Mouse (Mus musculus) B cell, adult (primary cell): ENCODE results near the gene Pde4dip. TPM values are rescaled to one million over a fixed set of nuclear protein-coding genes. Genes with fewer than 3 reads are reported as not detected.

ENCODE experiments used
- total RNA-seq: library from RNA; stranded (reverse); gene quantifications from 4 replicates; pipeline ENCODE4 v1.2.4, GENCODE M21; 2023; ENCODE audit not compliant: inconsistent age

The Pde4dip gene
- 15.4 to 21.1 TPM (median 20.0 TPM) in 4 replicates for total RNA-seq

GRCm38 (mm10) chr3:97888168-97888901 lies at the start of gene Pde4dip:
TSS of gene Pde4dip (minus strand) at chr3:97888707.

DNA sequence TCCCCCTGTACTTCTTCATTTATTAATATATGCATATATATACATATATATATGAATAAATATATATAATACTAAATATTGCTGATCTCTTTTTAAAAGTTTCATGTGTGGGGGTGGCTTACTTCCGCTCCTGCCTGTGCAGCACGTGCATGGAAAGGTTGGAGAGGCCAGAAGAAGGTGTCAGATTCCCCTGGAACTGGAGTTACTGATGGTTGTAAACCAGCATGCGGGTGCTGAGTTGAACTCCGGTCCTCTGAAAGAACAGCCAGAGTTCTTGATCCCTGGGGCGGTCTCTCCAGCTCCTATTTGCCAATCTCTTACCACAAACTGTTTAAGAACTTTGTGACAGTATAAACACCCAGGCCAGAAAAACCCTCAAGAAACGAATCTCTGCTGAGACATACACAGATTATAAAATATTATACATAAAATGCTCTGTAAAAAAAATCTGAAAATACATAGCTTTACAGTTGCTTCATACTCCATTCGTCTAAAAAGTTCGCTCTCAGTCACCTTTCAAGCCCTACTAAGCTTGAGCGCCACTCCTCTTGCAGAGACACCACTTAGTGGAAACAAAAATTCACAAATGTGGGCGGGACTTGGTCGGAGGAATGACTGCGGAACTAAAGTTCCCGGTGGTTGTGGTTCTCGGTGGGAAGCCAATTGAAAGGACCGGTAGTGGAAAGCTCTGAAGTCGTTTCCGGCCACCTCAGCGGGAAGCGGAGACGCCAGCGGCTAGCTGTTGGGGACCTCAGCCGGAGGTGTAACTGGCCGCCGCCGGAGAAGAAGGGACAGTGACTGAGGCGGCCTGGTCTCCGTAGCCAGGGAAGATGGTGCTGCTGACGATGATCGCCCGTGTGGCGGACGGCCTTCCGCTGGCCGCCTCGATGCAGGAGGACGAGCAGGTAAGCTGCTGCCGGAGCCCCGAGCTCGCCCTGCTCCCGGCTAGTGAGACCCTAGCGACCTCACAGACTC lies 12.3 kb upstream of the Pde4dip start, which contains the start of gene Sec22b:
Gene Sec22b, plus strand, starts transcription at position 675 of the 975 bp plus-strand sequence.

DNA sequence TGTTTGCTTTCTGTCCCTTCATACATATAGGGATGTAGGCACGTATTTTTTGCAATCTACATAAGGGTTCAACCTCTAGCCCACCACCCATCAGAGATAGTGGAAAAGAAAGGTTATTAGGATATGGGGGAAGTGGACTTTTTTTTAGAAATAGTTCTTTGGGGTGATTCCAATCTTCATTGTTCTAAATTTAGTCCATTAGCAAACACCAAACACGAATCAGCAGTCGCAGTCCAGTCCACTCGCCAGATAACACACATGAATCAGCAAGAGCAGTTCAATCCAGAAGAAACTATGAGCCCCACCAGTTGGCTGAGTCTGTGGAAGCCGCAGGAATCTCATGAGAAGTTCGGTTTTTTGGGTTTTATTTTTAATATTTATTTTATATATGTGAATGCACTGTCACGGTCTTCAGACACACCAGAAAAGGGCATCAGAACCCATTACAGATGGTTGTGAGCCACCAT lies 213.8 kb downstream of the Pde4dip start, which contains the start of gene Gm17651:
Gene Gm17651, minus strand, starts transcription at position 51 of the 467 bp plus-strand sequence.

DNA sequence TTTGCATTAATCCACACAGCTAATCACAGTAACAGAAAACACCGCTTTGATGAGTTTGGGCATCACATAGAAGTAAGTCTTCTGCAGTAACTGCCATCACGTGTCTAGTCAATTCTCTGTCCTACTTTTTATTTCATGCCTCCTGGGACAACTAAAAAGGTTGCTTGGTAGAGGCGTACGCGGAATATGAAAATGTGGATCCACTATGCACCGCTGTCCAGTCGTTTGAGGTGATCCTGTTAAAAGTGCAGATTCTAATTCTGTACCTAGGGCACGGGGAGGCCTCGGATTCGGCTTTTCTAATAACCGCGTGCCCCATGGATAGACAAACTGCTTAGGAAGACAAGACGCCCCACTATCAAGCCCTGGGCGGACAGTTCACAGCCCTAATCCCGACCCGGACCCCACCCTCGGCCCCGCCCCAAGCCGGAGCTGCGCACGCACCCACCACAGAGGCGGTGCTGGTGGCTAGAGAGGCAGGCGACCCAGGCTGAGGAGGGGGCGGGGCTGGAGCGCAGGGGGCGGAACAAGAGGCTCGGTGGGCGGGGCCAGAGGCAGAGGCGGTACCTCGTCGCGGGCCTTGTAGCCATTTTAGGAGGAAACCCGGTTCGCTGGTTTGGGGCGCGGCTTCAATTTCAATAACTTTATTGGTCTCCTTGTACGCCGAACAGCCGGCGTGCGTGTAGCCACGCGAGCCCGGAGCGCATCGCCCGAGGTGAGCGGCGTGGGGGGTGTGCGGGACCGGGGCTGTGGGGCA lies 230.7 kb downstream of the Pde4dip start, which contains the start of gene Prkab2:
Gene Prkab2, plus strand, starts transcription at position 539 of the 757 bp plus-strand sequence.

Other genes starting within 250 kb of the Pde4dip start
- gene Prkab2, start 230.5 kb downstream of the Pde4dip start, total RNA-seq, result 8.7 to 10.6 TPM (median 9.1 TPM) in 4 replicates
- gene Gm17651, start 214.0 kb downstream of the Pde4dip start, total RNA-seq, result not detected in 4 replicates
- 46.2 to 59.9 TPM (median 52.0 TPM) in 4 replicates for gene Sec22b, start 12.5 kb upstream of the Pde4dip start, total RNA-seq
- 275 to 293 TPM (median 287 TPM) in 4 replicates for gene Notch2, start 124.8 kb upstream of the Pde4dip start, total RNA-seq